Mouse (Mus musculus) CH12.LX (cell line): Measurements from ENCODE around the gene Pithd1. TPM values are rescaled to one million over a fixed set of nuclear protein-coding genes. Genes with fewer than 3 reads are reported as not detected.

ENCODE experiments used
- DNase-seq: peaks from one replicate; pipeline ENCODE4 v3.0.0-alpha.2; 2013; ENCODE audit errors: extremely low read depth
- H3K27ac ChIP-seq: 2 replicates; pipeline ENCODE4 v1.5.1; 2012; ENCODE audit warnings: low read depth, mild to moderate bottlenecking, control low read depth, moderate library complexity; ENCODE audit not compliant: insufficient read depth
- H3K27me3 ChIP-seq: replicated peaks from 2 replicates; pipeline ENCODE3; 2012; ENCODE audit warnings: inconsistent platforms
- H3K36me3 ChIP-seq, 2 experiments: replicated peaks in 1 of 2; 2 replicates each; pipeline versions ENCODE3 to v1.6.1; 2012; ENCODE audit warnings: inconsistent platforms in 1 of 2, low read length in 1 of 2, mild to moderate bottlenecking in 1 of 2, mixed read lengths in 1 of 2, moderate library complexity in 1 of 2; ENCODE audit not compliant: control insufficient read depth in 1 of 2, insufficient read depth in 1 of 2
- H3K4me1 ChIP-seq, 2 experiments: 2 replicates each; pipeline ENCODE4 v1.6.1; 2012; ENCODE audit warnings: inconsistent platforms in 1 of 2, moderate library complexity in 1 of 2; ENCODE audit not compliant: insufficient read depth in 2 of 2, control insufficient read depth in 1 of 2
- H3K4me2 ChIP-seq: 2 replicates; pipeline ENCODE4 v1.6.1; 2012; ENCODE audit warnings: low read depth, mild to moderate bottlenecking, control low read depth; ENCODE audit not compliant: poor library complexity, insufficient read depth, severe bottlenecking
- H3K4me3 ChIP-seq, 3 experiments: fragments of 150-350 bp in 1 of 3; sonication (generic) in 1 of 3; replicated peaks in 1 of 3; 2 replicates each; pipeline versions ENCODE3 to v1.5.1; 2011 to 2012; ENCODE audit warnings: low read depth in 2 of 3, low read length in 2 of 3, mild to moderate bottlenecking in 2 of 3, moderate library complexity in 2 of 3, control low read depth in 1 of 3, improper control_type of control experiment in 1 of 3, inconsistent platforms in 1 of 3, mixed read lengths in 1 of 3; ENCODE audit not compliant: poor library complexity in 1 of 3
- H3K79me2 ChIP-seq: replicated peaks from 2 replicates; pipeline ENCODE4 v1.6.1; 2012; ENCODE audit warnings: mild to moderate bottlenecking, moderate library complexity; ENCODE audit not compliant: control insufficient read depth, poor library complexity, insufficient read depth, severe bottlenecking; ENCODE audit errors: extremely low read depth
- H3K9ac ChIP-seq: 2 replicates; pipeline ENCODE4 v1.6.1; 2012; ENCODE audit warnings: low read depth, mild to moderate bottlenecking, control low read depth, moderate library complexity; ENCODE audit not compliant: insufficient read depth
- H3K9me3 ChIP-seq: replicated peaks from 2 replicates; pipeline ENCODE3; 2012; ENCODE audit warnings: low read length, inconsistent platforms, mixed read lengths
- BHLHE40 ChIP-seq: IDR thresholded peaks from 2 replicates; pipeline ENCODE4 v1.6.1; 2011; ENCODE audit warnings: mild to moderate bottlenecking, low read depth, low read length, improper control_type of control experiment
- CHD2 ChIP-seq: IDR thresholded peaks from 2 replicates; pipeline ENCODE4 v1.6.1; 2011; ENCODE audit warnings: low read length, improper control_type of control experiment
- ELF1 ChIP-seq: IDR thresholded peaks from 2 replicates; pipeline ENCODE4 v1.6.1; 2014; ENCODE audit warnings: low read depth, mild to moderate bottlenecking, inconsistent platforms, low read length, improper control_type of control experiment
- EP300 ChIP-seq: IDR thresholded peaks from 2 replicates; pipeline ENCODE4 v1.6.1; 2011; ENCODE audit warnings: low read length, improper control_type of control experiment
- IRF4 ChIP-seq: IDR thresholded peaks from 2 replicates; pipeline ENCODE4 v1.6.1; 2014; ENCODE audit warnings: low read depth, mild to moderate bottlenecking, inconsistent platforms, low read length, improper control_type of control experiment
- JUN ChIP-seq: IDR thresholded peaks from 2 replicates; pipeline ENCODE4 v1.6.1; 2011; ENCODE audit warnings: low read depth, mild to moderate bottlenecking, low read length, improper control_type of control experiment, moderate library complexity; ENCODE audit not compliant: insufficient read depth
- KAT2A ChIP-seq: IDR thresholded peaks from 2 replicates; pipeline ENCODE4 v1.6.1; 2012; ENCODE audit warnings: low read length, improper control_type of control experiment, inconsistent platforms; ENCODE audit not compliant: insufficient replicate concordance
- MYC ChIP-seq: IDR thresholded peaks from 2 replicates; pipeline ENCODE4 v1.6.1; 2011; ENCODE audit warnings: low read depth, mild to moderate bottlenecking, improper control_type of control experiment, low read length
- NRF1 ChIP-seq: IDR thresholded peaks from 2 replicates; pipeline ENCODE4 v1.6.1; 2014; ENCODE audit warnings: low read depth, mild to moderate bottlenecking, inconsistent platforms, low read length, improper control_type of control experiment, moderate library complexity
- PAX5 ChIP-seq: IDR thresholded peaks from 2 replicates; pipeline ENCODE4 v1.6.1; 2012; ENCODE audit warnings: low read length, inconsistent platforms, mixed read lengths
- POLR2A ChIP-seq: IDR thresholded peaks from 2 replicates; pipeline ENCODE4 v1.6.1; 2011; ENCODE audit warnings: low read depth, mild to moderate bottlenecking, improper control_type of control experiment, low read length
- RCOR1 ChIP-seq: conservative IDR thresholded peaks from 2 replicates; pipeline ENCODE4 v1.6.1; 2012; ENCODE audit warnings: low read depth, mild to moderate bottlenecking, inconsistent platforms, low read length, improper control_type of control experiment
- UBTF ChIP-seq: IDR thresholded peaks from 2 replicates; pipeline ENCODE4 v1.6.1; 2012; ENCODE audit warnings: low read depth, mild to moderate bottlenecking, inconsistent platforms, low read length, improper control_type of control experiment, moderate library complexity
- USF2 ChIP-seq: conservative IDR thresholded peaks from 2 replicates; pipeline ENCODE4 v1.6.1; 2011; ENCODE audit warnings: low read depth, low read length, improper control_type of control experiment
- ZC3H11A ChIP-seq: IDR thresholded peaks from 2 replicates; pipeline ENCODE4 v1.6.1; 2012; ENCODE audit warnings: low read depth, mild to moderate bottlenecking, inconsistent platforms, low read length, improper control_type of control experiment
- ZKSCAN1 ChIP-seq: IDR thresholded peaks from 2 replicates; pipeline ENCODE4 v1.6.1; 2012; ENCODE audit warnings: low read depth, inconsistent platforms, low read length, improper control_type of control experiment, borderline replicate concordance
- ZNF384 ChIP-seq: IDR thresholded peaks from 2 replicates; pipeline ENCODE4 v1.6.1; 2012; ENCODE audit warnings: low read depth, low read length, improper control_type of control experiment, inconsistent platforms
- dilution Hi-C: fragments of 300-500 bp; cut with MboI; formaldehyde crosslinking; loops from 2 replicates; pipeline ENCODE4 v1.14.3; 2020; ENCODE audit warnings: low sequenced_read_pairs; ENCODE audit not compliant: extremely low pct_unique_long_range_greater_than_20kb, extremely low pct_ligation_motif_present
- in situ Hi-C: fragments of 300-500 bp; cut with MboI; formaldehyde crosslinking; loops from 3 replicates; pipeline ENCODE4 v1.14.3; 2019; ENCODE audit warnings: low sequenced_read_pairs, low pct_ligation_motif_present, low pct_unique_long_range_greater_than_20kb, mixed read lengths
- polyA plus RNA-seq: library from polyadenylated mRNA; unstranded; fragments of >175 nt; gene quantifications from 2 replicates; pipeline ENCODE4 v1.2.1, GENCODE M21; 2012; ENCODE audit warnings: low read depth; ENCODE audit not compliant: insufficient read length
- total RNA-seq, 2 experiments: library from RNA; depleted of rRNA; stranded (reverse); fragments of 300-350 nt in 1 of 2; fragments of >200 nt in 1 of 2; gene quantifications; 2 replicates each; pipeline ENCODE4 v1.2.3; 2012 to 2014

Gene Pithd1
- total and polyA plus RNA-seq, 3 experiments: 53.2 to 87.5 (median 53.2) TPM

DNA sequence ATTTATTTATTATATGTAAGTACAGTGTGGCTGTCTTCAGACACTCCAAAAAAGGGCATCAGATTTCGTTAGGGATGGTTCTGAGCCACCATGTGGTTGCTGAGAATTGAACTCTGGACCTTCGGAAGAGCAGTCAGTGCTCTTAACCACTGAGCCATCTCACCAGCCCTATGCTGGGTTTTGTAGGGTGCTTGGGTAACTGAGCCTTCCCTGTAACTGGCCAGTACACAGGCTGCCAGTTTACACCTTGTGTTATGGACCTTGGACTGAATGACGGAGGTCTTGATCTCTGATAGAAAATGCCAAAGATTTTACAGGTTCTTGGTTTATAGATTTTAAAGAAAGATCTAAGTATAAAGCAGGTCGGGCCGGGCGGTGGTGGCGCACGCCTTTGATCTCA lies 56.8 kb downstream of the Pithd1 start:
- in situ Hi-C loops (no loop called here), dilution Hi-C loops (no loop called here)
- Histone ChIP-seq H3K36me3 (peaks cover 60 to 94% of the 10 kb centered on the region in 2 experiments), H3K79me2 (no peaks in the 10 kb centered on the region), H3K27me3 (no peaks in the 10 kb centered on the region), H3K27ac (no peak overlapping the region), H3K9ac (no peak overlapping the region), H3K4me3 (no peak overlapping the region), H3K4me1 (no peaks in the 10 kb centered on the region), H3K9me3 (no peaks in the 10 kb centered on the region), H3K4me2 (no peak overlapping the region)
- TF ChIP-seq ELF1 (no peak), PAX5 (no peak), ZNF384 (no peak), RCOR1 (no peak), CHD2 (no peak), EP300 (no peak)
- no peak for DNase-seq

DNA sequence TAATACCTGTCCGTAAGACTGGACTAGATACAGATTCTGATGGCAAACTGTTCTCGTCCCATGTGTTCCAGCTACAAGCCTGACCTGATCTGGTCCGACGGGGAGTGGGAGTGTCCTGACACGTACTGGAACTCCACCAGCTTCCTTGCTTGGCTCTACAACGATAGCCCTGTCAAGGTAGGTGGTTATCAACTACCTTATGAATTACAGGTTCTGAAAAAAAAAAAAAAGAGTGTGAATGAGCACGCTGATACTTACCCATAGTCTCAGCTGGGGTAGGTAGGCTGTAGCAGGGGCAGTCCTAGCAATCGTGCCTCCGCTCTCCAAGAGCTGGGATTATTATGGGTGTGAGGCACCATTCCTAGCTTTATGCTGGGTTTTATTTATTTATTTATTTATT lies 57.2 kb downstream of the Pithd1 start:
- Histone ChIP-seq H3K27ac (no peak overlapping the region), H3K4me2 (no peak overlapping the region), H3K79me2 (no peaks in the 10 kb centered on the region), H3K4me1 (no peaks in the 10 kb centered on the region), H3K27me3 (no peaks in the 10 kb centered on the region), H3K9ac (no peak overlapping the region), H3K36me3 (peaks cover 61 to 94% of the 10 kb centered on the region in 2 experiments), H3K4me3 (no peak overlapping the region), H3K9me3 (no peaks in the 10 kb centered on the region)
- in situ Hi-C loops: no loop called here
- TF ChIP-seq NRF1 (no peak), KAT2A (no peak), ZKSCAN1 (no peak), USF2 (no peak), CHD2 (no peak), BHLHE40 (no peak), ZC3H11A (no peak), PAX5 (no peak)
- DNase-seq: no peak
- dilution Hi-C loops: no loop called here

DNA sequence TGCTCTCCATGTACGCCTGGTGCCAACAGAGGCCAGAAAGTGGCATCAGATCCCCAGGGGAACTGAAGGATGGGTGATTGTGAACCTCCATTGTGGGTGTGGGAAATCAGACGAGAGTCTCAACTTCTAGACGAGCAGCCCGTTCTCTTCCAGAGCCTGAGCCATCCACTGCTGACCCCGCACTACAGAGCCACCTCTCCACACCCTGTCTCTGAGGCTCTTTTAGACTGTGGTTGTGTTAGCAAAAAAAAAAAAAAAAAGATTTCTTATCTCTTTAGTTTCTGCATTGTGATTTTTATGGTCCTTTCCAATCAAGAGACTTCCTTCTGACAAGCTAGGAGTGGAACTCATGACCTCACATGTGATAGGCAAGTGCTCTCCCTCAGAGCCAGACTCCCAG lies 57.7 kb downstream of the Pithd1 start:
- no peaks in the 10 kb centered on the region for H3K9me3 ChIP-seq

More for the DNA sequence above, 57.7 kb downstream of the Pithd1 start:
- H3K4me3 ChIP-seq: no peak overlapping the region
- no peak overlapping the region for H3K9ac ChIP-seq
- peaks cover 61 to 94% of the 10 kb centered on the region in 2 experiments for H3K36me3 ChIP-seq
- dilution Hi-C loops: no loop called here
- in situ Hi-C loops: no loop called here
- DNase-seq: no peak
- no peaks in the 10 kb centered on the region for H3K79me2 ChIP-seq
- H3K27me3 ChIP-seq: no peaks in the 10 kb centered on the region
- TF ChIP-seq UBTF: no peak
- TF ChIP-seq CHD2: no peak
- TF ChIP-seq MYC: no peak
- no peak for TF ChIP-seq JUN
- TF ChIP-seq IRF4: no peak
- no peak for TF ChIP-seq ELF1
- no peak for TF ChIP-seq POLR2A
- no peak for TF ChIP-seq NRF1
- TF ChIP-seq, all 38 proteins: peak for 0
- no peak overlapping the region for H3K27ac ChIP-seq
- no peaks in the 10 kb centered on the region for H3K4me1 ChIP-seq
- no peak overlapping the region for H3K4me2 ChIP-seq
